Mouse (Mus musculus): ENCODE data around the gene D16Ertd472e. TPM values are rescaled to one million over a fixed set of nuclear protein-coding genes. Genes with fewer than 3 reads are reported as not detected.

Gene D16Ertd472e
- polyA plus RNA-seq, 1 experiment from 2014 or later = 3.1 TPM

DNA sequence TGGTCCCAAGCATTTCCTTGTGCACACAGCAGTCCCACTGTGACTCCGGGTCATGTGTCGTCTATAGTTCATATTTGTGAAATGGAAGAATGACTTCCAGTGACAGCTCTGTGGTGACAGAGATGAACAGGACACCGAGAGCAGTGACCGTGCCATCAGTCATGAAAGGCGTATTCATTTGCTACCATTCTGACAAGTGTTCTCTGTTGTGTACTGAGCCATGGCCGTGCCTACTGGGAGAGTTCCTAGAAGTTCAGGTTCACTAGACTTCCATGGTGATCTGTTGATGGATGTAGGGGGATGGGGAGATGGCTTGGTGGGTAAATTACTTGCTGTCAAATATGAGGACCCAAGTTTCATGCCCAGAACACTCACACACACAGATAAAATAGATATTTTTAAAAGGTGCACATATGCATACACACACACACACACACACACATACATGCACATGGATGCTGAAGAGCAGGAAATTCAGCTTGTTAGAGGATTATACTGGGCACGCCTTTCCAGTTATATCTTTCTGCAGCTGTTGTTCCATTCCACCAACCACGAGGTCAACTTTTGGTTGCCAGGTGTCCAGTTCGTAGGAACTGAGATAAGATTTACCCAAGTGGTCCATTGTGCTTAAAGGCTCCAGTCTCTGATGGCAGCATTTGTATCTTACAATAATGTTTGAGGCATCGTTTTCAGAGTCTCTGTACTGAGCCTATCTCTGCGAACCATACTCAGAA is 9.3 kb upstream of the D16Ertd472e start:
- Histone ChIP-seq H3K4me1 (replicated peaks; ENCODE audit: control insufficient read depth, insufficient read depth, low read length) (no peaks in the 10 kb centered on the region), H3K9me3 (ENCODE audit: control insufficient read depth) (no peaks in the 10 kb centered on the region), H3K4me3 (ENCODE audit: low read depth, low read length) (no peak overlapping the region), H3K4me2 (replicated peaks; ENCODE audit: low read depth) (no peak overlapping the region), H3K9ac (ENCODE audit: low read depth, low read length) (no peak overlapping the region), H3K36me3 (ENCODE audit: control insufficient read depth, insufficient read depth) (no peaks in the 10 kb centered on the region), H3K27ac (ENCODE audit: low read depth, low read length) (no peak overlapping the region), H3K27me3 (replicated peaks; ENCODE audit: control insufficient read depth, insufficient read depth, low read length) (no peaks in the 10 kb centered on the region)
- WGBS = 74% methylated on average over 11 of the region's 11 CpGs
- no peak for ATAC-seq
- no peak for TF ChIP-seq CTCF (IDR thresholded peaks at IDR 0.05; ENCODE audit: low read depth)

DNA sequence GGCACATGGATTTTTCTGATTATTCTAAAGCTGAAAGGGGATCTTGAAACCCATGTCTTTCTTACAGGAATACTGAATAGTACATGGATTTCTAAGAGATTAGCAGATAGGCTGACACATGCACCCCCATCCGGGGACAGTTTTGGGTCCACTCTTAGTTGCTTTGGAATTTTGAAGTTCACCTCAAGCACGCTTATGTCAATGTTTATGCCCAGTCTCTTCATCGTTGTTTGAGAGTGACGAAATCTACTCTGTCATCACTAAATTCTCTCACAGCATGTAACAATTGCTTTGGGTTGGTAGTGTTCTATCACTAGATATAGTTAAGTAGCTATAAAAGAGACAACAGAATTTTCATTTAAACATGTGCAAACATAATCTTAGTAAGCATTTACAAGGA is 8.7 kb upstream of the D16Ertd472e start:
- no peaks in the 10 kb centered on the region for H3K4me1 ChIP-seq (replicated peaks; ENCODE audit: control insufficient read depth, insufficient read depth, low read length)
- no peak overlapping the region for H3K27ac ChIP-seq (ENCODE audit: low read depth, low read length)
- no peak for ATAC-seq
- no peak overlapping the region for H3K9ac ChIP-seq (ENCODE audit: low read depth, low read length)
- H3K27me3 ChIP-seq (replicated peaks; ENCODE audit: control insufficient read depth, insufficient read depth, low read length) = no peaks in the 10 kb centered on the region
- no peak overlapping the region for H3K4me2 ChIP-seq (replicated peaks; ENCODE audit: low read depth)
- H3K9me3 ChIP-seq (ENCODE audit: control insufficient read depth) = no peaks in the 10 kb centered on the region
- TF ChIP-seq CTCF (IDR thresholded peaks at IDR 0.05; ENCODE audit: low read depth) = no peak
- WGBS = 85% methylated on average over 4 of the region's 4 CpGs
- H3K36me3 ChIP-seq (ENCODE audit: control insufficient read depth, insufficient read depth) = no peaks in the 10 kb centered on the region
- H3K4me3 ChIP-seq (ENCODE audit: low read depth, low read length) = no peak overlapping the region

DNA sequence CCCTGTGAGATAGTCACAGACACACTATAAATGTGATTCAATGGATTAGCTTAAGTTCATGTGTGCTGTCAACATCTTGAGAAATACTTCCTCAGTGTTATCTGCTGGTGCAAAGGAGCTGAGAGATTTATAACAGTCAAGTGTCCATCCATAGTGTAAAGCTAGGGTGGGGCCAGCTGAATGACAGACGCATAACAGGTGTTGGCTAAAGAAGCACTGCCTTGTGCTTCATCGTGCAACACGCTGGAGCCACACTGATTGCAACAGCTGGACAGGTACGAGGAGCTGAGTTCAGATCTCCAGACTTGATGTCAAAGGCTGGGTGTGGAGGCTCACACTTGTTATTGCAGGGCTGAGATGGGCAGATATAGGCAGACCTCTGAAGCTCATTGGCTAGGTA is 7.5 kb upstream of the D16Ertd472e start:
- Histone ChIP-seq H3K4me1 (replicated peaks; ENCODE audit: control insufficient read depth, insufficient read depth, low read length) (no peaks in the 10 kb centered on the region), H3K36me3 (ENCODE audit: control insufficient read depth, insufficient read depth) (no peaks in the 10 kb centered on the region), H3K9me3 (ENCODE audit: control insufficient read depth) (no peaks in the 10 kb centered on the region), H3K4me3 (ENCODE audit: low read depth, low read length) (no peak overlapping the region), H3K4me2 (replicated peaks; ENCODE audit: low read depth) (no peak overlapping the region), H3K27ac (ENCODE audit: low read depth, low read length) (no peak overlapping the region), H3K27me3 (replicated peaks; ENCODE audit: control insufficient read depth, insufficient read depth, low read length) (no peaks in the 10 kb centered on the region), H3K9ac (ENCODE audit: low read depth, low read length) (no peak overlapping the region)
- no peak for TF ChIP-seq CTCF (IDR thresholded peaks at IDR 0.05; ENCODE audit: low read depth)
- 55% methylated on average over 4 of the region's 4 CpGs for WGBS
- no peak for ATAC-seq

DNA sequence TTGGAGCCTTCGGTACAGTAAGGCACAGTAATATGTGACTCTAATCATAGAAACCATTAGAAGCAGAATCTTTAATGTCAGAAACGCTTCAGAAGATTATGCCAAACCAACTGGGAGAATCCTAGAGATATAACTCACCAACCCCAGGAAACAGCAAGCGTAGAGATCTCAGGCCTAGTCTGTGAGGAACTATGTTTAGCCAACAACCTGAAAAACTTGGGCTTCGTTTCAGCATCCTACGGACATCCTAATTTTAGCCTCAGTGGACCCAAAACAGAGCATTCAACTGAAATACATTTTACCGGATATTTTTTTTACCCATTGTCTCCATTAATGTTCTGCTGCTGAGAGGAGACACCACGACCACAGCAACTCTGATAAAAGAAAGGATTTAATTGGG is 3.9 kb upstream of the D16Ertd472e start:
- no peak for ATAC-seq
- H3K27ac ChIP-seq (ENCODE audit: low read depth, low read length) = no peak overlapping the region
- no peak for TF ChIP-seq CTCF (IDR thresholded peaks at IDR 0.05; ENCODE audit: low read depth)
- WGBS = 96% methylated on average over 7 of the region's 7 CpGs
- H3K4me3 ChIP-seq (ENCODE audit: low read depth, low read length) = no peak overlapping the region
- no peaks in the 10 kb centered on the region for H3K27me3 ChIP-seq (replicated peaks; ENCODE audit: control insufficient read depth, insufficient read depth, low read length)
- H3K36me3 ChIP-seq (ENCODE audit: control insufficient read depth, insufficient read depth) = no peaks in the 10 kb centered on the region
- no peak overlapping the region for H3K4me2 ChIP-seq (replicated peaks; ENCODE audit: low read depth)
- no peaks in the 10 kb centered on the region for H3K9me3 ChIP-seq (ENCODE audit: control insufficient read depth)
- H3K4me1 ChIP-seq (replicated peaks; ENCODE audit: control insufficient read depth, insufficient read depth, low read length) = no peaks in the 10 kb centered on the region
- H3K9ac ChIP-seq (ENCODE audit: low read depth, low read length) = no peak overlapping the region

DNA sequence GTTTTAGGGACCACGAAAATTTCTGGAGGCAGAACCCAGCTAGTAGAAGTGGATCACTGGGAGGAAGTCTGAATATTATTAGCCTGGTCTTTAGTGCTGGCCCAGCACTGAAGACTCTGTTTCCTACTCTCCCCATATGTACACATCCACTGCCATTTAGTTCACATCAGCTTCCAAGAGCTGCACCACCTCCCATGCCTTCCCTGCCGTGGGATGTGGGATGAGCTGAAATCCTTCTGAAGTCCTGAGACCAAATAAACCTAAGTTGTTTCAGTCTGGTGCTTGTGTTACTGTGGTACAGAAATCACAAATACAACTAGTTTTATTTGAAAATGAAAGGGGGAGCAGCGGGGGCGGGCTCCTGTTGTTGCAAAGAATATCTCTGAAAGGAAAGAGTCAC is 2.9 kb upstream of the D16Ertd472e start:
- 92% methylated on average over 4 of the region's 4 CpGs for WGBS
- Histone ChIP-seq H3K27me3 (replicated peaks; ENCODE audit: control insufficient read depth, insufficient read depth, low read length) (no peaks in the 10 kb centered on the region), H3K27ac (ENCODE audit: low read depth, low read length) (no peak overlapping the region), H3K4me3 (ENCODE audit: low read depth, low read length) (no peak overlapping the region), H3K9me3 (ENCODE audit: control insufficient read depth) (no peaks in the 10 kb centered on the region), H3K36me3 (ENCODE audit: control insufficient read depth, insufficient read depth) (no peaks in the 10 kb centered on the region), H3K9ac (ENCODE audit: low read depth, low read length) (no peak overlapping the region), H3K4me2 (replicated peaks; ENCODE audit: low read depth) (no peak overlapping the region), H3K4me1 (replicated peaks; ENCODE audit: control insufficient read depth, insufficient read depth, low read length) (no peaks in the 10 kb centered on the region)
- ATAC-seq = no peak
- no peak for TF ChIP-seq CTCF (IDR thresholded peaks at IDR 0.05; ENCODE audit: low read depth)

DNA sequence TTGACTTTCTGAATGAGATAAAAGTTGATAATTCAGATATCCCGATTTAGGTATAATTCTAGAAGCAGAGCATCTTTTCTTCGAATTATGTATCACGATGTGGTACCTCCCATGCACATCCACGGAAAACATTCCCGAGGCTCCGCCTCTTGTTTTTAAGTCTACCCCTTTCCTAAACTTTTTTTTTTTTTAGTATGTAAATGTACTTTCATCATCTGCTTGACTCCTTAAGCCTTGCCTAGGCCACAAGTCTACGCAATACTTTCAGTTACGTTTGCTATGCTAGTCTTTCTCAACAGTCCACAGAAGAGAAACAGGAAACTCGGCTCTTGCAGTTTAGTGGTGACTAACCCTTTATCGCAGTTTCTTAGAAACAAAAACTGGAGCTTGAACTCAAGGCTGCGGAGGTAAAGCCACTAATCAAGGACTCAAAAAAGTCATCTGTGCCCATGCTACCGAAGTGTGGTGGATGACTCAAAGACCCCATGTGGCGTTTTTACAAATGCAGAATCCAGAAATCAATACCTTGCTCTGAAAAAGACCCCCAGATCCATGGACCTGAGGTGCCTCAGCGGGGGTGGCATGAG is 670 bp upstream of the D16Ertd472e start:
- Histone ChIP-seq H3K36me3 (ENCODE audit: control insufficient read depth, insufficient read depth) (no peaks in the 10 kb centered on the region), H3K4me2 (replicated peaks; ENCODE audit: low read depth) (peak overlapping the region; percentile 92), H3K27me3 (replicated peaks; ENCODE audit: control insufficient read depth, insufficient read depth, low read length) (no peaks in the 10 kb centered on the region), H3K27ac (ENCODE audit: low read depth, low read length) (peak overlapping the region; percentile 82; the same call in 1 of the 2 replicates), H3K4me3 (ENCODE audit: low read depth, low read length) (peak overlapping the region; percentile 67), H3K9me3 (ENCODE audit: control insufficient read depth) (no peaks in the 10 kb centered on the region), H3K9ac (ENCODE audit: low read depth, low read length) (0 out of 2 replicates have a peak overlapping the region, but pooled peaks have one; percentile 69), H3K4me1 (replicated peaks; ENCODE audit: control insufficient read depth, insufficient read depth, low read length) (no peaks in the 10 kb centered on the region)
- TF ChIP-seq CTCF (IDR thresholded peaks at IDR 0.05; ENCODE audit: low read depth) = no peak
- 21% methylated on average over 14 of the region's 14 CpGs for WGBS
- peak; percentile 66 for ATAC-seq

Data from intestine, postnatal 0 days (tissue).